Mouse (Mus musculus): ENCODE measurements around the gene Fbxo7. TPM values are rescaled to one million over a fixed set of nuclear protein-coding genes. Genes with fewer than 3 reads are reported as not detected.

Fbxo7 gene
- polyA plus RNA-seq (2014; fragmentation: Nextera tagmentation; extraction: Ambion mirVana): 20.0 and 20.3 TPM in 2 replicates

- WGBS: under 1% methylated on average over 82 of the region's 82 CpGs
- DNase-seq (ENCODE audit: low spot score): peak; percentile 95
- ATAC-seq (replicated peaks; ENCODE audit: low FRiP score): peak; percentile 96
- H3K9me3 ChIP-seq (ENCODE audit: control insufficient read depth, low read length): no peaks in the 10 kb centered on the region
- H3K4me3 ChIP-seq (ENCODE audit: low read depth, low read length): peak within 1 kb of the TSS; percentile 80
- no peaks in the 10 kb centered on the region for H3K4me1 ChIP-seq (replicated peaks; ENCODE audit: control insufficient read depth, insufficient read depth, low read length)
- H3K4me2 ChIP-seq (ENCODE audit: low read depth, low read length, severe bottlenecking): peak within 1 kb of the TSS; percentile 75
- no peaks in the 10 kb centered on the region for H3K36me3 ChIP-seq (ENCODE audit: control insufficient read depth, insufficient read depth, low read length)
- no peaks in the 10 kb centered on the region for H3K27me3 ChIP-seq (ENCODE audit: control insufficient read depth, insufficient read depth, low read length)
- H3K9ac ChIP-seq (ENCODE audit: low read length): peak within 1 kb of the TSS; percentile 82
- H3K27ac ChIP-seq (ENCODE audit: low read depth, low read length): peak within 1 kb of the TSS; percentile 57; the same call in 1 of the 2 replicates
Measured at GRCm38 (mm10) chr10:86021749-86022473, at the start of gene Fbxo7. TSS of gene Fbxo7 (plus strand) at chr10:86021972.

- Histone ChIP-seq H3K4me3 (ENCODE audit: low read depth, low read length) (no peak overlapping the region), H3K4me1 (replicated peaks; ENCODE audit: control insufficient read depth, insufficient read depth, low read length) (no peaks in the 10 kb centered on the region), H3K4me2 (ENCODE audit: low read depth, low read length, severe bottlenecking) (no peak overlapping the region), H3K9ac (ENCODE audit: low read length) (no peak overlapping the region), H3K27ac (ENCODE audit: low read depth, low read length) (no peak overlapping the region), H3K36me3 (ENCODE audit: control insufficient read depth, insufficient read depth, low read length) (no peaks in the 10 kb centered on the region), H3K27me3 (ENCODE audit: control insufficient read depth, insufficient read depth, low read length) (no peaks in the 10 kb centered on the region), H3K9me3 (ENCODE audit: control insufficient read depth, low read length) (no peaks in the 10 kb centered on the region; the same call in 1 of the 2 replicates)
- WGBS: 88% methylated on average over 4 of the region's 4 CpGs
- ATAC-seq (replicated peaks; ENCODE audit: low FRiP score) (no peak), DNase-seq (ENCODE audit: low spot score) (no peak)
Measured at GRCm38 (mm10) chr10:85972915-85973314, 48.9 kb upstream of the Fbxo7 start.

GRCm38 (mm10) chr10:85989412-85990115 is 32.2 kb upstream of the Fbxo7 start:
- 79% methylated on average over 6 of the region's 6 CpGs for WGBS
- H3K27ac ChIP-seq (ENCODE audit: low read depth, low read length): no peak overlapping the region
- no peak for DNase-seq (ENCODE audit: low spot score)
- H3K27me3 ChIP-seq (ENCODE audit: control insufficient read depth, insufficient read depth, low read length): no peaks in the 10 kb centered on the region
- ATAC-seq (replicated peaks; ENCODE audit: low FRiP score): no peak
- no peak overlapping the region for H3K4me2 ChIP-seq (ENCODE audit: low read depth, low read length, severe bottlenecking)
- H3K9ac ChIP-seq (ENCODE audit: low read length): no peak overlapping the region
- H3K9me3 ChIP-seq (ENCODE audit: control insufficient read depth, low read length): no peaks in the 10 kb centered on the region
- no peaks in the 10 kb centered on the region for H3K4me1 ChIP-seq (replicated peaks; ENCODE audit: control insufficient read depth, insufficient read depth, low read length)
- no peak overlapping the region for H3K4me3 ChIP-seq (ENCODE audit: low read depth, low read length)
- no peaks in the 10 kb centered on the region for H3K36me3 ChIP-seq (ENCODE audit: control insufficient read depth, insufficient read depth, low read length)

- DNase-seq (ENCODE audit: low spot score): no peak
- no peak overlapping the region for H3K9ac ChIP-seq (ENCODE audit: low read length)
- ATAC-seq (replicated peaks; ENCODE audit: low FRiP score): no peak
- H3K4me3 ChIP-seq (ENCODE audit: low read depth, low read length): no peak overlapping the region
- H3K9me3 ChIP-seq (ENCODE audit: control insufficient read depth, low read length): no peaks in the 10 kb centered on the region
- H3K4me1 ChIP-seq (replicated peaks; ENCODE audit: control insufficient read depth, insufficient read depth, low read length): no peaks in the 10 kb centered on the region
- H3K36me3 ChIP-seq (ENCODE audit: control insufficient read depth, insufficient read depth, low read length): no peaks in the 10 kb centered on the region
- no peak overlapping the region for H3K27ac ChIP-seq (ENCODE audit: low read depth, low read length)
- H3K27me3 ChIP-seq (ENCODE audit: control insufficient read depth, insufficient read depth, low read length): no peaks in the 10 kb centered on the region
- 92% methylated on average over 4 of the region's 4 CpGs for WGBS
- H3K4me2 ChIP-seq (ENCODE audit: low read depth, low read length, severe bottlenecking): no peak overlapping the region
Measured at GRCm38 (mm10) chr10:85992412-85992811, 29.4 kb upstream of the Fbxo7 start.

- no peaks in the 10 kb centered on the region for H3K4me1 ChIP-seq (replicated peaks; ENCODE audit: control insufficient read depth, insufficient read depth, low read length)
- H3K36me3 ChIP-seq (ENCODE audit: control insufficient read depth, insufficient read depth, low read length): no peaks in the 10 kb centered on the region
- no peak overlapping the region for H3K9ac ChIP-seq (ENCODE audit: low read length)
- H3K27ac ChIP-seq (ENCODE audit: low read depth, low read length): no peak overlapping the region
- no peak overlapping the region for H3K4me3 ChIP-seq (ENCODE audit: low read depth, low read length)
- DNase-seq (ENCODE audit: low spot score) (no peak), ATAC-seq (replicated peaks; ENCODE audit: low FRiP score) (no peak)
- no peaks in the 10 kb centered on the region for H3K9me3 ChIP-seq (ENCODE audit: control insufficient read depth, low read length)
- 85% methylated on average over 9 of the region's 9 CpGs for WGBS
- no peaks in the 10 kb centered on the region for H3K27me3 ChIP-seq (ENCODE audit: control insufficient read depth, insufficient read depth, low read length)
- H3K4me2 ChIP-seq (ENCODE audit: low read depth, low read length, severe bottlenecking): no peak overlapping the region
Measured at GRCm38 (mm10) chr10:85993836-85994235, 27.9 kb upstream of the Fbxo7 start.

- H3K4me1 ChIP-seq (replicated peaks; ENCODE audit: control insufficient read depth, insufficient read depth, low read length): no peaks in the 10 kb centered on the region
- WGBS: 82% methylated on average over 5 of the region's 5 CpGs
Measured at GRCm38 (mm10) chr10:85994543-85995104, 27.1 kb upstream of the Fbxo7 start.

GRCm38 (mm10) chr10:86000447-86000846 is 21.3 kb upstream of the Fbxo7 start:
- WGBS: 89% methylated on average over 4 of the region's 4 CpGs
- no peak for ATAC-seq (replicated peaks; ENCODE audit: low FRiP score)

More at GRCm38 (mm10) chr10:85994543-85995104, 27.1 kb upstream of the Fbxo7 start:
- Histone ChIP-seq H3K36me3 (ENCODE audit: control insufficient read depth, insufficient read depth, low read length) (no peaks in the 10 kb centered on the region), H3K27me3 (ENCODE audit: control insufficient read depth, insufficient read depth, low read length) (no peaks in the 10 kb centered on the region), H3K9me3 (ENCODE audit: control insufficient read depth, low read length) (no peaks in the 10 kb centered on the region), H3K27ac (ENCODE audit: low read depth, low read length) (no peak overlapping the region), H3K4me3 (ENCODE audit: low read depth, low read length) (no peak overlapping the region), H3K4me2 (ENCODE audit: low read depth, low read length, severe bottlenecking) (no peak overlapping the region), H3K9ac (ENCODE audit: low read length) (no peak overlapping the region)
- DNase-seq (ENCODE audit: low spot score) (no peak), ATAC-seq (replicated peaks; ENCODE audit: low FRiP score) (no peak)

GRCm38 (mm10) chr10:86006455-86006854 is 15.3 kb upstream of the Fbxo7 start:
- Histone ChIP-seq H3K27me3 (ENCODE audit: control insufficient read depth, insufficient read depth, low read length) (no peaks in the 10 kb centered on the region), H3K4me2 (ENCODE audit: low read depth, low read length, severe bottlenecking) (no peak overlapping the region), H3K4me1 (replicated peaks; ENCODE audit: control insufficient read depth, insufficient read depth, low read length) (no peaks in the 10 kb centered on the region), H3K27ac (ENCODE audit: low read depth, low read length) (no peak overlapping the region), H3K9ac (ENCODE audit: low read length) (no peak overlapping the region), H3K9me3 (ENCODE audit: control insufficient read depth, low read length) (no peaks in the 10 kb centered on the region), H3K4me3 (ENCODE audit: low read depth, low read length) (no peak overlapping the region), H3K36me3 (ENCODE audit: control insufficient read depth, insufficient read depth, low read length) (no peaks in the 10 kb centered on the region)
- DNase-seq (ENCODE audit: low spot score): no peak
- 71% methylated on average over 5 of the region's 5 CpGs for WGBS
- ATAC-seq (replicated peaks; ENCODE audit: low FRiP score): no peak

More at GRCm38 (mm10) chr10:86000447-86000846, 21.3 kb upstream of the Fbxo7 start:
- H3K27me3 ChIP-seq (ENCODE audit: control insufficient read depth, insufficient read depth, low read length): no peaks in the 10 kb centered on the region
- H3K9ac ChIP-seq (ENCODE audit: low read length): no peak overlapping the region
- no peak overlapping the region for H3K4me3 ChIP-seq (ENCODE audit: low read depth, low read length)
- H3K4me1 ChIP-seq (replicated peaks; ENCODE audit: control insufficient read depth, insufficient read depth, low read length): no peaks in the 10 kb centered on the region
- no peak for DNase-seq (ENCODE audit: low spot score)
- no peak overlapping the region for H3K4me2 ChIP-seq (ENCODE audit: low read depth, low read length, severe bottlenecking)
- no peaks in the 10 kb centered on the region for H3K36me3 ChIP-seq (ENCODE audit: control insufficient read depth, insufficient read depth, low read length)
- H3K27ac ChIP-seq (ENCODE audit: low read depth, low read length): no peak overlapping the region
- H3K9me3 ChIP-seq (ENCODE audit: control insufficient read depth, low read length): no peaks in the 10 kb centered on the region

All from forebrain, embryonic 11.5 days (tissue).